In the genomic region with DNA sequence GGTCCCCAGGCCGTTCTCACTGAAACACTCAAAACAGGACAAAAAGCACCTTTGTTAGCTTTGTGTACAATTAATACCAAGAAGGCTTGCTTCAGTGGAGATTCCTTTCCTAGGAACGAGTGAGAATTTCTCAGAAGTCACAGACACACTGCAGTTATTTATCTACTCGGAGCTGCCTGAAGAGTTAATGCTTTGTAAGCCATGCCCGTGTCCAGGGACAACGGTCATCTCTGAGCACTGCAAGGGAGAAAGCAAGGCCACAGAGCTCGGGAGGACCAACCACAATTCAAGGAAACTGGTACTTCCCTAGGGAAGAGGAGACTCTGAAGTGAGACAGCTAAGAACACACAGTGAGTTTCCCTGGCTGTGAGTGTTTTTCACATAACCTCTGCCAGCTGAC, we compare ENCODE assay signal across 22 mouse cellular contexts. TPM values are rescaled to one million over a fixed set of nuclear protein-coding genes. Genes with fewer than 3 reads are reported as not detected.
DNase-seq lines count a peak whose midpoint lies in the region; ATAC-seq lines count a peak whose summit lies in the region.
"Had no signal": no experiment of that assay in that cellular context is flagged by ENCODE, and none has a peak within 500 bp of the region (broad histone marks: within the 10 kb centered on the region; RNA-seq: fewer than 3 reads in every experiment).

No protein-coding gene starts in this region.

- DNase-seq in kidney, adult 11 months: peak; percentile 68
- peak; percentile 49 for DNase-seq in adrenal gland, postnatal 14 days
- DNase-seq in kidney, adult 9 months: peak; percentile 72
- peak; percentile 63 to 65 for DNase-seq in kidney, postnatal 36 days
- no peak for DNase-seq in spleen, postnatal 36 days (ENCODE audit: low spot score in 2 of 2)
- DNase-seq in urinary bladder, postnatal 36 days (ENCODE audit: low spot score in 2 of 2): no peak
- DNase-seq: cerebellum, adult 18-20 months; cerebellum, postnatal 14 days; gastrocnemius, postnatal 36 days; right cerebral cortex, adult 18-20 months; thymus, adult 2 months; thymus, postnatal 4 days had no signal

- no peak overlapping the region for H3K4me2 ChIP-seq in kidney, embryonic 14.5 days (replicated peaks; ENCODE audit: low read depth, low read length)
- H3K4me2 ChIP-seq: intestine, embryonic 15.5 days had no signal

- H3K27me3 ChIP-seq in kidney, embryonic 14.5 days (ENCODE audit: control insufficient read depth, insufficient read depth, low read length): no peaks in the 10 kb centered on the region
- H3K27me3 ChIP-seq: intestine, embryonic 15.5 days had no signal

- H3K27ac ChIP-seq in kidney, embryonic 14.5 days (ENCODE audit: low read depth, low read length): no peak overlapping the region
- H3K27ac ChIP-seq: heart, embryonic 10.5 days; intestine, embryonic 15.5 days; midbrain, embryonic 10.5 days; stomach, postnatal 0 days had no signal

- ATAC-seq in kidney, embryonic 14.5 days (ENCODE audit: low FRiP score, low TSS enrichment): no peak
- ATAC-seq in erythroid progenitor cell, adult 5-6 weeks (replicated peaks; ENCODE audit: low FRiP score, poor library complexity, severe bottlenecking): no peak
- ATAC-seq: hindbrain, embryonic 16.5 days; intestine, embryonic 15.5 days; lung, postnatal 0 days; midbrain, embryonic 16.5 days had no signal

- H3K9ac ChIP-seq in kidney, embryonic 14.5 days (ENCODE audit: low read depth, low read length): no peak overlapping the region
- H3K9ac ChIP-seq: intestine, embryonic 15.5 days had no signal

- H3K4me3 ChIP-seq in kidney, embryonic 14.5 days (ENCODE audit: low read length): no peak overlapping the region
- H3K4me3 ChIP-seq: heart, embryonic 10.5 days; intestine, embryonic 15.5 days; midbrain, embryonic 10.5 days had no signal

- 51% methylated on average over 6 of the region's 6 CpGs for WGBS in kidney, embryonic 14.5 days

- H3K9me3 ChIP-seq in kidney, embryonic 14.5 days (ENCODE audit: control insufficient read depth, low read length): no peaks in the 10 kb centered on the region
- H3K9me3 ChIP-seq: heart, embryonic 10.5 days; intestine, embryonic 15.5 days; midbrain, embryonic 10.5 days had no signal

- no peaks in the 10 kb centered on the region for H3K36me3 ChIP-seq in kidney, embryonic 14.5 days (ENCODE audit: control insufficient read depth, insufficient read depth, low read length)
- H3K36me3 ChIP-seq: heart, embryonic 10.5 days; intestine, embryonic 15.5 days; midbrain, embryonic 10.5 days had no signal

- no peaks in the 10 kb centered on the region for H3K4me1 ChIP-seq in kidney, embryonic 14.5 days (ENCODE audit: control insufficient read depth, insufficient read depth, low read length)
- H3K4me1 ChIP-seq: heart, embryonic 10.5 days; intestine, embryonic 15.5 days; midbrain, embryonic 10.5 days had no signal

RNA-seq across cellular contexts. Expression of a gene that starts 15.5 kb away (rescaled TPM):
- polyA plus RNA-seq in kidney, embryonic 14.5 days (2014; fragmentation: Nextera tagmentation; extraction: Ambion mirVana): 2.2 and 2.9 TPM in 2 replicates
- total RNA-seq in adrenal gland, postnatal 14 days (2021): 0.85 and 1.4 TPM in 2 replicates
- total RNA-seq in erythroid progenitor cell, adult 5-6 weeks (2015; ENCODE audit: low replicate concordance): not detected in 2 replicates
- total RNA-seq in erythroid progenitor cell, adult 5-6 weeks (2017; ENCODE audit: low replicate concordance): not detected in 2 replicates
- total RNA-seq: ES-E14 had no signal

Comparison
In these comparisons a context has a peak if more than half of its experiments do, and no peak if none do; other contexts are left out.
1. DNase-seq: peak in kidney, adult 11 months (single experiment), adrenal gland, postnatal 14 days (single experiment), kidney, adult 9 months (single experiment) and kidney, postnatal 36 days (2 of 2); none in spleen, postnatal 36 days (0 of 2) and urinary bladder, postnatal 36 days (0 of 2).